Mouse (Mus musculus): ENCODE measurements around the gene Gm8653.
"Not testable (repeated sequence)": the region's sequence is repeated elsewhere in the genome, so short reads cannot be mapped to it uniquely, and the experiment has no call there.

Gene Gm8653

GRCm38 (mm10) chr7:22201164-22201563, at the start of gene Gm8653:
Gm8653 (minus strand) TSS chr7:22201264.
- DNase-seq: not testable (repeated sequence)

GRCm38 (mm10) chr7:22229384-22229783, 28.3 kb upstream of the Gm8653 start, which contains the start of gene Gm8453:
Gm8453 (minus strand) TSS chr7:22229484.
- DNase-seq: not testable (repeated sequence)

GRCm38 (mm10) chr7:22189077-22189476, 12.0 kb downstream of the Gm8653 start, which contains the start of gene Vmn1r143:
Vmn1r143 (plus strand) TSS chr7:22189377.
- not testable (repeated sequence) for DNase-seq

GRCm38 (mm10) chr7:22163935-22164334, 37.1 kb downstream of the Gm8653 start, which contains the start of gene Vmn1r142:
Vmn1r142 (minus strand) TSS chr7:22164035.
- not testable (repeated sequence) for DNase-seq

Data from cerebellum, adult 9-11 months (tissue).